Mouse (Mus musculus): ENCODE measurements around the gene Epn2. TPM values are rescaled to one million over a fixed set of nuclear protein-coding genes. Genes with fewer than 3 reads are reported as not detected.
"Not testable (repeated sequence)": the region's sequence is repeated elsewhere in the genome, so short reads cannot be mapped to it uniquely, and the experiment has no call there.

The Epn2 gene
- polyA plus RNA-seq, 1 experiment from 2014 or later: 20.9 TPM

GRCm38 (mm10) chr11:61582808-61583207 is 3.3 kb upstream of the Epn2 start:
- H3K9me3 ChIP-seq (replicated peaks; ENCODE audit: control insufficient read depth, low read length); H3K4me2 ChIP-seq (ENCODE audit: low read depth, low read length); ATAC-seq (ENCODE audit: insufficient read depth, low FRiP score); H3K27ac ChIP-seq (ENCODE audit: low read length); H3K27me3 ChIP-seq (ENCODE audit: control insufficient read depth, insufficient read depth, low read length); H3K4me3 ChIP-seq (replicated peaks; ENCODE audit: low read length); H3K9ac ChIP-seq (ENCODE audit: low read length); H3K4me1 ChIP-seq (ENCODE audit: control insufficient read depth, insufficient read depth, low read length); H3K36me3 ChIP-seq (ENCODE audit: control insufficient read depth, insufficient read depth, low read length): not testable (repeated sequence)
- WGBS: 97% methylated on average over 3 of the region's 5 CpGs

- Histone ChIP-seq H3K4me1 (ENCODE audit: control insufficient read depth, insufficient read depth, low read length) (0 out of 2 replicates have a peak, but pooled peaks cover 9% of the 10 kb centered on the region), H3K9ac (ENCODE audit: low read length) (no peak overlapping the region), H3K36me3 (ENCODE audit: control insufficient read depth, insufficient read depth, low read length) (no peaks in the 10 kb centered on the region), H3K4me2 (ENCODE audit: low read depth, low read length) (peak overlapping the region; percentile 77; the same call in 1 of the 2 replicates), H3K9me3 (replicated peaks; ENCODE audit: control insufficient read depth, low read length) (no peaks in the 10 kb centered on the region), H3K4me3 (replicated peaks; ENCODE audit: low read length) (peak overlapping the region; percentile 92), H3K27me3 (ENCODE audit: control insufficient read depth, insufficient read depth, low read length) (no peaks in the 10 kb centered on the region), H3K27ac (ENCODE audit: low read length) (peak overlapping the region; percentile 38; the same call in 1 of the 2 replicates)
- no peak for ATAC-seq (ENCODE audit: insufficient read depth, low FRiP score)
- 73% methylated on average over 7 of the region's 7 CpGs for WGBS
These were observed 443 bp upstream of the Epn2 start for GRCm38 (mm10) chr11:61579878-61580381.

DNA sequence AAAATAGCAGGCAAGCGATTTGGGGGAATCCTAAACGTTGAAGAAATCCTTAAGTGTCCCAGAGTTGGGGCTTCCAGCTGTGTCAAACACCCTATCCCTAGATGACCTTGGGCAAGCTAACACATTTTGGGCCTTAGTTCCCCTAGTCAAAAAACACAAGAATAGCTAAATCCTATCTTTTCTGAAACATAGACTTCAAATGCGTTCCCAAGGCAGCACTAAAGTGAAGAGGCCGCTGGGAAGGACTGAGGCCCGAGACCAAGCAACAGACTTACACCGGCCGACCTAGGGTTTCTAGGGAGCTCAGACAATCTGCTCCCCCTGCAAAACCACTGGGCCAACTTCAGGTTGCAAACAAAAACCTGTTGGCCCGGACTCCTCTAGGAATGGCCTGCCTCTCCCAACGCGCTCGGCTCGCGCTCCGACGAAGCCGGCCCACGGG is 925 bp downstream of the Epn2 start:
- Histone ChIP-seq H3K27me3 (ENCODE audit: control insufficient read depth, insufficient read depth, low read length) (no peaks in the 10 kb centered on the region), H3K4me2 (ENCODE audit: low read depth, low read length) (peak overlapping the region; percentile 77), H3K9me3 (replicated peaks; ENCODE audit: control insufficient read depth, low read length) (no peaks in the 10 kb centered on the region), H3K36me3 (ENCODE audit: control insufficient read depth, insufficient read depth, low read length) (no peaks in the 10 kb centered on the region), H3K27ac (ENCODE audit: low read length) (peak overlapping the region; percentile 89), H3K4me3 (replicated peaks; ENCODE audit: low read length) (peak overlapping the region; percentile 92), H3K4me1 (ENCODE audit: control insufficient read depth, insufficient read depth, low read length) (0 out of 2 replicates have a peak, but pooled peaks cover 9% of the 10 kb centered on the region), H3K9ac (ENCODE audit: low read length) (peak overlapping the region; percentile 93)
- WGBS: 2% methylated on average over 17 of the region's 17 CpGs
- peak; percentile 28; the same call in 1 of the 2 replicates for ATAC-seq (ENCODE audit: insufficient read depth, low FRiP score)

DNA sequence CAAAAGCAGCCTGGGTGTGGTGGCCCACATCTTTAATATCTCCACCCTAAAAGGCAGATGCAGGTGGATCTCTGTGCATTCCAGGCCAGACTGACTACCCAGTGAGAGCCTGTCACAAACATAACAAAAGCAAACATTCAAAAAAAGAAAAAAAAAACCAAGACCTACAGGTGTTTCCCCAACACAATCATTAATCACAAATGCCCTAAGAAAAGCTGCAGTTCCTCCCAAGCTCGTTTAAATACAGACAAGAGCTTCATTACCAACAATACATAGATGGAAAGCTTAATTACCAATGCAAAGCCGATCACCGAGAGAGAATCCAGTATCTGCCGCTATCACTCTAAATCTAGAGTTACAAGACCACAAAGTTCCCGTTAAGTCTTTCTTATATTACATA is 1.5 kb downstream of the Epn2 start:
- Histone ChIP-seq H3K4me1 (ENCODE audit: control insufficient read depth, insufficient read depth, low read length) (0 out of 2 replicates have a peak, but pooled peaks cover 9% of the 10 kb centered on the region), H3K36me3 (ENCODE audit: control insufficient read depth, insufficient read depth, low read length) (no peaks in the 10 kb centered on the region), H3K9me3 (replicated peaks; ENCODE audit: control insufficient read depth, low read length) (no peaks in the 10 kb centered on the region), H3K9ac (ENCODE audit: low read length) (no peak overlapping the region), H3K27ac (ENCODE audit: low read length) (no peak overlapping the region), H3K27me3 (ENCODE audit: control insufficient read depth, insufficient read depth, low read length) (no peaks in the 10 kb centered on the region), H3K4me3 (replicated peaks; ENCODE audit: low read length) (peak overlapping the region; percentile 92), H3K4me2 (ENCODE audit: low read depth, low read length) (peak overlapping the region; percentile 77)
- WGBS: 9% methylated on average over 5 of the region's 5 CpGs
- no peak for ATAC-seq (ENCODE audit: insufficient read depth, low FRiP score)

- Histone ChIP-seq H3K9ac (ENCODE audit: low read length) (no peak overlapping the region), H3K4me1 (ENCODE audit: control insufficient read depth, insufficient read depth, low read length) (0 out of 2 replicates have a peak, but pooled peaks cover 9% of the 10 kb centered on the region), H3K27ac (ENCODE audit: low read length) (no peak overlapping the region), H3K4me2 (ENCODE audit: low read depth, low read length) (0 out of 2 replicates have a peak overlapping the region, but pooled peaks have one; percentile 77), H3K27me3 (ENCODE audit: control insufficient read depth, insufficient read depth, low read length) (no peaks in the 10 kb centered on the region), H3K36me3 (ENCODE audit: control insufficient read depth, insufficient read depth, low read length) (no peaks in the 10 kb centered on the region), H3K9me3 (replicated peaks; ENCODE audit: control insufficient read depth, low read length) (no peaks in the 10 kb centered on the region), H3K4me3 (replicated peaks; ENCODE audit: low read length) (no peak overlapping the region)
- no peak for ATAC-seq (ENCODE audit: insufficient read depth, low FRiP score)
These were observed 2.1 kb downstream of the Epn2 start for GRCm38 (mm10) chr11:61577349-61577748.

GRCm38 (mm10) chr11:61573266-61573665 is 6.2 kb downstream of the Epn2 start:
- 87% methylated on average over 4 of the region's 4 CpGs for WGBS

GRCm38 (mm10) chr11:61571225-61571624 is 8.3 kb downstream of the Epn2 start:
- Histone ChIP-seq H3K4me1 (ENCODE audit: control insufficient read depth, insufficient read depth, low read length) (no peaks in the 10 kb centered on the region), H3K4me3 (replicated peaks; ENCODE audit: low read length) (no peak overlapping the region), H3K9me3 (replicated peaks; ENCODE audit: control insufficient read depth, low read length) (no peaks in the 10 kb centered on the region), H3K27me3 (ENCODE audit: control insufficient read depth, insufficient read depth, low read length) (no peaks in the 10 kb centered on the region), H3K36me3 (ENCODE audit: control insufficient read depth, insufficient read depth, low read length) (no peaks in the 10 kb centered on the region), H3K27ac (ENCODE audit: low read length) (no peak overlapping the region), H3K9ac (ENCODE audit: low read length) (no peak overlapping the region), H3K4me2 (ENCODE audit: low read depth, low read length) (no peak overlapping the region)
- ATAC-seq (ENCODE audit: insufficient read depth, low FRiP score): no peak
- WGBS: 76% methylated on average over 3 of the region's 3 CpGs

More at GRCm38 (mm10) chr11:61573266-61573665, 6.2 kb downstream of the Epn2 start:
- no peak overlapping the region for H3K9ac ChIP-seq (ENCODE audit: low read length)
- no peak overlapping the region for H3K4me2 ChIP-seq (ENCODE audit: low read depth, low read length)
- no peak for ATAC-seq (ENCODE audit: insufficient read depth, low FRiP score)
- H3K4me3 ChIP-seq (replicated peaks; ENCODE audit: low read length): no peak overlapping the region
- H3K4me1 ChIP-seq (ENCODE audit: control insufficient read depth, insufficient read depth, low read length): 0 out of 2 replicates have a peak, but pooled peaks cover 9% of the 10 kb centered on the region
- no peaks in the 10 kb centered on the region for H3K9me3 ChIP-seq (replicated peaks; ENCODE audit: control insufficient read depth, low read length)
- no peaks in the 10 kb centered on the region for H3K36me3 ChIP-seq (ENCODE audit: control insufficient read depth, insufficient read depth, low read length)
- H3K27ac ChIP-seq (ENCODE audit: low read length): no peak overlapping the region
- no peaks in the 10 kb centered on the region for H3K27me3 ChIP-seq (ENCODE audit: control insufficient read depth, insufficient read depth, low read length)

DNA sequence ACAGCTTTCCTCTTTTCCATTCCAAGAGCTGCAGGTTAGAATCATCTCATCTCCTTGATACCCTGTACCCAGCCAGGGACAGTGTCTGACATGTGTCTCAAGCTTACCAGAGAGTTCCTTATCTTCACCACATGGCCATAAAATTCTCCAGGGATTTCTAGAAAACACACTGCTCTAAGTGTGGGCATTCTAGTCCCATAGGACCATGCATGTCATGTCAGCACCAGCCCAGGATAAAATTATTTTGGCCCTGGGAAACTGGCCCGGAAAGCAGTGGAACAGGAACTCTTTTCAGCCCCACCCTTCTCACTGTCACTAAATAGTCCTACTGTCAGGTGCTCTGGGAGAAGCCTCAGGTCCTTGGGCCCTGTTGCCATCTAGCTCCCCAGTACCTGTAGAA is 9.8 kb downstream of the Epn2 start:
- Histone ChIP-seq H3K9me3 (replicated peaks; ENCODE audit: control insufficient read depth, low read length) (no peaks in the 10 kb centered on the region), H3K36me3 (ENCODE audit: control insufficient read depth, insufficient read depth, low read length) (no peaks in the 10 kb centered on the region), H3K4me3 (replicated peaks; ENCODE audit: low read length) (no peak overlapping the region), H3K9ac (ENCODE audit: low read length) (no peak overlapping the region), H3K4me2 (ENCODE audit: low read depth, low read length) (no peak overlapping the region), H3K4me1 (ENCODE audit: control insufficient read depth, insufficient read depth, low read length) (no peaks in the 10 kb centered on the region), H3K27me3 (ENCODE audit: control insufficient read depth, insufficient read depth, low read length) (no peaks in the 10 kb centered on the region), H3K27ac (ENCODE audit: low read length) (no peak overlapping the region)
- 71% methylated on average over 1 of the region's 1 CpGs for WGBS
- ATAC-seq (ENCODE audit: insufficient read depth, low FRiP score): no peak

GRCm38 (mm10) chr11:61564566-61564965 is 14.9 kb downstream of the Epn2 start:
- H3K4me2 ChIP-seq (ENCODE audit: low read depth, low read length): no peak overlapping the region
- WGBS: 86% methylated on average over 2 of the region's 2 CpGs
- no peak overlapping the region for H3K9ac ChIP-seq (ENCODE audit: low read length)
- no peak for ATAC-seq (ENCODE audit: insufficient read depth, low FRiP score)
- no peak overlapping the region for H3K27ac ChIP-seq (ENCODE audit: low read length)
- no peak overlapping the region for H3K4me3 ChIP-seq (replicated peaks; ENCODE audit: low read length)
- H3K36me3 ChIP-seq (ENCODE audit: control insufficient read depth, insufficient read depth, low read length): no peaks in the 10 kb centered on the region
- peaks cover 9% of the 10 kb centered on the region; the same call in 1 of the 2 replicates for H3K4me1 ChIP-seq (ENCODE audit: control insufficient read depth, insufficient read depth, low read length)
- H3K9me3 ChIP-seq (replicated peaks; ENCODE audit: control insufficient read depth, low read length): no peaks in the 10 kb centered on the region
- H3K27me3 ChIP-seq (ENCODE audit: control insufficient read depth, insufficient read depth, low read length): no peaks in the 10 kb centered on the region

Measured in stomach, embryonic 16.5 days (tissue).